Mouse (Mus musculus) midbrain, embryonic 11.5 days (tissue): Measurements from ENCODE around the gene Olfr1095. TPM values are rescaled to one million over a fixed set of nuclear protein-coding genes. Genes with fewer than 3 reads are reported as not detected.

Experiments used
- ATAC-seq: fragments of 200-750 bp; cut with Nextera tagmentation; 2 replicates; pipeline ENCODE4 v1.8.0; 2017; ENCODE audit warnings: moderate TSS enrichment, moderate library complexity; ENCODE audit not compliant: low FRiP score
- DNase-seq: peaks from one replicate; pipeline ENCODE4 v3.0.0; 2015; ENCODE audit warnings: low spot score; ENCODE audit errors: missing footprints
- H3K27ac ChIP-seq: fragments of 300-500 bp; sonication (generic); 2 replicates; pipeline ENCODE4 v1.5.1; 2014; ENCODE audit warnings: low read depth, low read length
- H3K27me3 ChIP-seq: fragments of 300-500 bp; sonication (generic); 2 replicates; pipeline ENCODE4 v1.6.1; 2014; ENCODE audit warnings: mild to moderate bottlenecking, low read length, moderate library complexity, mixed read lengths; ENCODE audit not compliant: control insufficient read depth, insufficient read depth
- H3K36me3 ChIP-seq: fragments of 300-500 bp; sonication (generic); 2 replicates; pipeline ENCODE4 v1.6.1; 2014; ENCODE audit warnings: mild to moderate bottlenecking, low read length, moderate library complexity, mixed read lengths; ENCODE audit not compliant: control insufficient read depth, insufficient read depth
- H3K4me1 ChIP-seq: fragments of 300-500 bp; sonication (generic); 2 replicates; pipeline ENCODE4 v1.6.1; 2014; ENCODE audit warnings: low read length; ENCODE audit not compliant: control insufficient read depth, insufficient read depth
- H3K4me2 ChIP-seq: fragments of 300-500 bp; sonication (generic); 2 replicates; pipeline ENCODE4 v1.6.1; 2014; ENCODE audit warnings: mild to moderate bottlenecking, moderate library complexity
- H3K4me3 ChIP-seq: fragments of 300-500 bp; sonication (generic); 2 replicates; pipeline ENCODE4 v1.5.1; 2014; ENCODE audit warnings: low read depth, low read length
- H3K9ac ChIP-seq: fragments of 300-500 bp; sonication (generic); 2 replicates; pipeline ENCODE4 v1.6.1; 2014; ENCODE audit warnings: low read length
- H3K9me3 ChIP-seq: fragments of 300-500 bp; sonication (generic); 2 replicates; pipeline ENCODE4 v1.6.1; 2016; ENCODE audit warnings: low read length; ENCODE audit not compliant: control insufficient read depth
- WGBS: fragments of 180-500 bp; shearing (Covaris S2); extraction: QIAGEN DNeasy Blood & Tissue Kit; methylation state at CpG from one replicate; pipeline ENCODE4 v1.1.7; 2014; 5-methylcytosine and 5-hydroxymethylcytosine counted together
- polyA plus RNA-seq: library from polyadenylated mRNA; unstranded; fragments of >200 nt; fragmentation: Nextera tagmentation; extraction: Ambion mirVana; gene quantifications from 2 replicates; pipeline ENCODE4 v1.2.1, GENCODE M21; 2014

The Olfr1095 gene
- not detected in 2 replicates for polyA plus RNA-seq

GRCm38 (mm10) chr2:86851596-86851995 lies at the start of gene Olfr1095:
Gene Olfr1095, minus strand, starts transcription at chr2:86851696.
- no peak within 1 kb of the TSS for H3K27ac ChIP-seq
- WGBS = 90% methylated on average over 3 of the region's 3 CpGs
- ATAC-seq = no peak
- no peak for DNase-seq
- H3K4me2 ChIP-seq = no peak within 1 kb of the TSS
- H3K9me3 ChIP-seq = no peaks in the 10 kb centered on the region
- no peaks in the 10 kb centered on the region for H3K4me1 ChIP-seq
- no peaks in the 10 kb centered on the region for H3K27me3 ChIP-seq
- H3K36me3 ChIP-seq = no peaks in the 10 kb centered on the region
- H3K9ac ChIP-seq = no peak within 1 kb of the TSS
- H3K4me3 ChIP-seq = no peak within 1 kb of the TSS

DNA sequence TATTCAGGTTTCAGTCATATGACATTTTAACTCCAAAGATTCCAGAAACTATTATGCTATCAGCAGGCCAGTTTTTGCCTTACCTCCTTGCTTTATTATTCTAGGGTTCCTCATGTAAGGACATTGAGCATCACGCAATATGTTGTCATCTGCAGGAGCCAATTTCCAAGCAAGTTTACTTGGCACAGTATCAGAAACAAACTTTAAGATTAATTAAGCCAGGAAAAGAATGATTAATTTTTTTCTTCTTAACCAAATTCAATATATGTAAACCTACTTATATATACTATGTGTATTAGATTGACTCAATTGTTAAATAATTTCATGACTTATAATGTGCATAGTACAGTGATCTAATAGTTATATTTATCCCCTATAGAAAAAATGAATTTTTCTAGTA lies 40.6 kb upstream of the Olfr1095 start, which contains the start of gene Olfr1097:
Gene Olfr1097 (minus strand): TSS at position 101 of the 400 bp plus-strand sequence.
- Histone ChIP-seq H3K4me3 (no peak within 1 kb of the TSS), H3K9ac (no peak within 1 kb of the TSS), H3K4me2 (no peak within 1 kb of the TSS), H3K27ac (no peak within 1 kb of the TSS), H3K27me3 (no peaks in the 10 kb centered on the region), H3K36me3 (no peaks in the 10 kb centered on the region), H3K9me3 (no peaks in the 10 kb centered on the region), H3K4me1 (no peaks in the 10 kb centered on the region)
- ATAC-seq = no peak
- DNase-seq = no peak
- WGBS = 93% methylated on average over 1 of the region's 1 CpGs

DNA sequence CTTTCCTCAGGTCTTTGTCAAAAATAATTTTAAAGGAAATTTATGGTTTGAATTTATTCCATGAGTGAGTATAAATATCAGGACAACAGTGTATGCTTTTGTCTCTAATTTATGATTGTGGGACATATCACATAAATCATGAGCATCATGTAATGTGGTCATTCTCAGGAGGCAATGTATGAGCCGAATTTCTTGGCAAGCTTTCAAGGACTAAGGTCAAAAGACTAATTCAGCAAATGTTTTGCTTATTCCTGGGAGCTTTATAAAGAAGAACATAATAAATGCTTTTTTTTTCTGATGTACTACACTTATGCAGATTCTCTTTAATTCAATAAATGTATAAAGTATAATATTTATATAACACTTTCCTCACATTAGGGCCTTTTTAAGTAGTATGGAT lies 23.2 kb upstream of the Olfr1095 start, which contains the start of gene Gm13723:
Gene Gm13723 (minus strand): TSS at position 101 of the 400 bp plus-strand sequence.
- H3K9me3 ChIP-seq = no peaks in the 10 kb centered on the region
- no peaks in the 10 kb centered on the region for H3K27me3 ChIP-seq
- DNase-seq (no peak), ATAC-seq (no peak)
- no peak within 1 kb of the TSS for H3K9ac ChIP-seq
- no peak within 1 kb of the TSS for H3K4me3 ChIP-seq
- H3K36me3 ChIP-seq = no peaks in the 10 kb centered on the region
- WGBS = 76% methylated on average over 1 of the region's 1 CpGs
- no peaks in the 10 kb centered on the region for H3K4me1 ChIP-seq
- H3K27ac ChIP-seq = no peak within 1 kb of the TSS
- H3K4me2 ChIP-seq = no peak within 1 kb of the TSS

- H3K27me3 ChIP-seq = no peaks in the 10 kb centered on the region
- no peak within 1 kb of the TSS for H3K9ac ChIP-seq
- no peaks in the 10 kb centered on the region for H3K36me3 ChIP-seq
- no peaks in the 10 kb centered on the region for H3K9me3 ChIP-seq
- no peak within 1 kb of the TSS for H3K27ac ChIP-seq
- no peak within 1 kb of the TSS for H3K4me2 ChIP-seq
- no peak for DNase-seq
- H3K4me3 ChIP-seq = no peak within 1 kb of the TSS
- ATAC-seq = no peak
- no peaks in the 10 kb centered on the region for H3K4me1 ChIP-seq
Observed at GRCm38 (mm10) chr2:86824363-86824762, 27.1 kb downstream of the Olfr1095 start, which contains the start of gene Olfr1094. Gene Olfr1094, plus strand, starts transcription at chr2:86824663.

DNA sequence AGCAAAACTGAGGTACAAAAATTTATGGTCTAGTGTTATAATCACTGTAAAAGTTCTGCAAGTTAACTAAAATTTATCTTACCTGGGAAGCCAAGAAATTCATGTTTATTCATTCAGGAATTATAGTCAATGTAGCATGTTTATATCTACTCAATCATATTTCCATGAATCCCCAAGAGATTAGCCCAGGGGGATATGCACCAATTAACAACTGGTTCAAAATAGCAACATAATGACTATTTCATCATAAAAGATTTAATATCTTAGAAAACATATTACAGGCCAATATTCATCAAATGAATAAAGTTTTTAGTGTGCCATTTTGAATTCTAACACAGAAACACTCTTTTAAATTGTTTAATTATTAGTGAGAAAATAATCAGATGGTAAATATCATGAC lies 41.6 kb downstream of the Olfr1095 start, which contains the start of gene Olfr141:
Gene Olfr141 (minus strand): TSS at position 101 of the 400 bp plus-strand sequence.
- Histone ChIP-seq H3K4me2 (no peak within 1 kb of the TSS), H3K4me3 (no peak within 1 kb of the TSS), H3K27me3 (no peaks in the 10 kb centered on the region), H3K27ac (no peak within 1 kb of the TSS), H3K36me3 (no peaks in the 10 kb centered on the region), H3K4me1 (no peaks in the 10 kb centered on the region), H3K9ac (no peak within 1 kb of the TSS), H3K9me3 (no peaks in the 10 kb centered on the region)
- ATAC-seq (no peak), DNase-seq (no peak)

Other genes starting within 250 kb of the Olfr1095 start
- not detected in 2 replicates for gene Olfr1084, start 212.0 kb downstream of the Olfr1095 start, polyA plus RNA-seq
- not detected in 2 replicates for gene Olfr1085, start 189.7 kb downstream of the Olfr1095 start, polyA plus RNA-seq
- gene Olfr1086, start 171.6 kb downstream of the Olfr1095 start, polyA plus RNA-seq = not detected in 2 replicates
- gene Olfr1087, start 153.3 kb downstream of the Olfr1095 start, polyA plus RNA-seq = not detected in 2 replicates
- gene Olfr1089, start 118.0 kb downstream of the Olfr1095 start, polyA plus RNA-seq = not detected in 2 replicates
- gene Olfr1090, start 92.7 kb downstream of the Olfr1095 start, polyA plus RNA-seq = not detected in 2 replicates
- not detected in 2 replicates for gene Olfr1093, start 69.2 kb downstream of the Olfr1095 start, polyA plus RNA-seq
- not detected in 2 replicates for gene Olfr141, start 41.7 kb downstream of the Olfr1095 start, polyA plus RNA-seq
- gene Olfr1094, start 27.0 kb downstream of the Olfr1095 start, polyA plus RNA-seq = not detected in 2 replicates
- gene Gm13723, start 23.1 kb upstream of the Olfr1095 start, polyA plus RNA-seq = not detected in 2 replicates
- not detected in 2 replicates for gene Olfr1097, start 40.5 kb upstream of the Olfr1095 start, polyA plus RNA-seq
- not detected in 2 replicates for gene Olfr1098, start 72.8 kb upstream of the Olfr1095 start, polyA plus RNA-seq
- not detected in 2 replicates for gene Olfr1099, start 109.0 kb upstream of the Olfr1095 start, polyA plus RNA-seq
- not detected in 2 replicates for gene Olfr1100, start 128.3 kb upstream of the Olfr1095 start, polyA plus RNA-seq
- gene Olfr1101, start 139.5 kb upstream of the Olfr1095 start, polyA plus RNA-seq = not detected in 2 replicates
- not detected in 2 replicates for gene Olfr1102, start 146.7 kb upstream of the Olfr1095 start, polyA plus RNA-seq
- gene Olfr1104, start 175.4 kb upstream of the Olfr1095 start, polyA plus RNA-seq = not detected in 2 replicates
- not detected in 2 replicates for gene Olfr1105, start 184.8 kb upstream of the Olfr1095 start, polyA plus RNA-seq
- not detected in 2 replicates for gene Olfr1106, start 200.6 kb upstream of the Olfr1095 start, polyA plus RNA-seq
- not detected in 2 replicates for gene Olfr1107, start 224.1 kb upstream of the Olfr1095 start, polyA plus RNA-seq
- not detected in 2 replicates for gene Olfr1109, start 244.3 kb upstream of the Olfr1095 start, polyA plus RNA-seq